Mouse (Mus musculus): ENCODE measurements around the gene Sbk3.

DNA sequence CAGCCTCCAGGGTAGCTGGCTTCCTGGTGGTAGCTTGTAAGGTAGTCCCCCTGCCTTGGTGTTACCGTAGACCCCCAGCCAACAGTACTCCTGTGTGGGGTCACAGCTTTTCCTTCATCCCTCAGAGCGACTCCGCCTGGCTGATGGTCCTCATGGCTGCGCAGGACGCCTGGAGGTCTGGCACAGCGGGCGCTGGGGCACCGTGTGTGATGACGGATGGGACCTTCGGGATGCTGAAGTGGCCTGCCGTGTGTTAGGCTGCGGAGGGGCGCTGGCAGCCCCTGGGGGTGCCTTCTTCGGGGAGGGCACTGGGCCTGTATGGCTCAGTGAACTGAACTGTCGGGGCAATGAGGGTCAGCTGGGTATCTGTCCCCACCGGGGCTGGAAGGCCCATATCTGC, 44.1 kb downstream of the Sbk3 start:
- TF ChIP-seq EP300 (IDR thresholded peaks at IDR 0.05; ENCODE audit: low read depth): no peak
- TF ChIP-seq CTCF (IDR thresholded peaks at IDR 0.05; ENCODE audit: low read depth): no peak

Data from heart, postnatal 0 days (tissue).